Mouse (Mus musculus): ENCODE measurements around the gene Gpr135. TPM values are rescaled to one million over a fixed set of nuclear protein-coding genes. Genes with fewer than 3 reads are reported as not detected.

Gpr135 gene
- polyA plus RNA-seq, 1 experiment from 2014 or later = 1.7 TPM

Other genes starting within 250 kb of the Gpr135 start
- 16.1 and 17.3 TPM in 2 replicates for gene Daam1, start 240.0 kb downstream of the Gpr135 start, polyA plus RNA-seq (2016; fragmentation: Nextera tagmentation; extraction: Ambion mirVana)
- 9.9 and 10.0 TPM in 2 replicates for gene L3hypdh, start 14.3 kb upstream of the Gpr135 start, polyA plus RNA-seq (2016; fragmentation: Nextera tagmentation; extraction: Ambion mirVana)
- gene Jkamp, start 14.5 kb upstream of the Gpr135 start, polyA plus RNA-seq (2016; fragmentation: Nextera tagmentation; extraction: Ambion mirVana) = 108 and 118 TPM in 2 replicates
- not detected in 2 replicates for gene Ccdc175, start 113.9 kb upstream of the Gpr135 start, polyA plus RNA-seq (2016; fragmentation: Nextera tagmentation; extraction: Ambion mirVana)

Data from neural tube, embryonic 12.5 days (tissue).